Mouse (Mus musculus) neural tube, embryonic 11.5 days (tissue): ENCODE results near the gene Daam2. TPM values are rescaled to one million over a fixed set of nuclear protein-coding genes. Genes with fewer than 3 reads are reported as not detected.
"Not testable (repeated sequence)": the region's sequence is repeated elsewhere in the genome, so short reads cannot be mapped to it uniquely, and the experiment has no call there.

Source experiments
- ATAC-seq: fragments of 200-750 bp; cut with Nextera tagmentation; 2 replicates; pipeline ENCODE4 v1.8.0; 2017; ENCODE audit warnings: moderate number of reproducible peaks, mild to moderate bottlenecking, moderate TSS enrichment, moderate library complexity; ENCODE audit not compliant: insufficient read depth, low FRiP score, low TSS enrichment
- DNase-seq: peaks from one replicate; pipeline ENCODE4 v3.0.0-alpha.2; 2015; ENCODE audit warnings: low spot score
- H3K27ac ChIP-seq: fragments of 300-500 bp; sonication (generic); 2 replicates; pipeline ENCODE4 v1.5.1; 2014; ENCODE audit warnings: low read depth, mild to moderate bottlenecking, low read length
- H3K27me3 ChIP-seq: fragments of 300-500 bp; sonication (generic); 2 replicates; pipeline ENCODE4 v1.6.1; 2014; ENCODE audit warnings: mild to moderate bottlenecking, low read length, mixed read lengths; ENCODE audit not compliant: control insufficient read depth, insufficient read depth
- H3K36me3 ChIP-seq: fragments of 300-500 bp; sonication (generic); 2 replicates; pipeline ENCODE4 v1.6.1; 2014; ENCODE audit warnings: mild to moderate bottlenecking, low read length, moderate library complexity, mixed read lengths; ENCODE audit not compliant: control insufficient read depth, insufficient read depth
- H3K4me1 ChIP-seq: fragments of 300-500 bp; sonication (generic); 2 replicates; pipeline ENCODE4 v1.6.1; 2014; ENCODE audit warnings: low read length, mixed read lengths; ENCODE audit not compliant: control insufficient read depth, insufficient read depth
- H3K4me2 ChIP-seq: fragments of 300-500 bp; sonication (generic); 2 replicates; pipeline ENCODE4 v1.6.1; 2014; ENCODE audit warnings: low read depth, mild to moderate bottlenecking, moderate library complexity
- H3K4me3 ChIP-seq: fragments of 300-500 bp; sonication (generic); 2 replicates; pipeline ENCODE4 v1.5.1; 2014; ENCODE audit warnings: low read depth, low read length
- H3K9ac ChIP-seq: fragments of 300-500 bp; sonication (generic); 2 replicates; pipeline ENCODE4 v1.6.1; 2014; ENCODE audit warnings: mild to moderate bottlenecking, low read length
- H3K9me3 ChIP-seq: fragments of 300-500 bp; sonication (generic); 2 replicates; pipeline ENCODE4 v1.6.1; 2016; ENCODE audit warnings: low read length; ENCODE audit not compliant: control insufficient read depth
- WGBS: fragments of 180-500 bp; shearing (Covaris S2); extraction: QIAGEN DNeasy Blood & Tissue Kit; methylation state at CpG from one replicate; pipeline ENCODE4 v1.1.7; 2014; 5-methylcytosine and 5-hydroxymethylcytosine counted together
- polyA plus RNA-seq: library from polyadenylated mRNA; unstranded; fragments of >200 nt; fragmentation: Nextera tagmentation; extraction: Ambion mirVana; gene quantifications from 2 replicates; pipeline ENCODE4 v1.2.1, GENCODE M21; 2014

The Daam2 gene
- polyA plus RNA-seq, 1 experiment from 2014 or later, result 5.3 TPM

DNA sequence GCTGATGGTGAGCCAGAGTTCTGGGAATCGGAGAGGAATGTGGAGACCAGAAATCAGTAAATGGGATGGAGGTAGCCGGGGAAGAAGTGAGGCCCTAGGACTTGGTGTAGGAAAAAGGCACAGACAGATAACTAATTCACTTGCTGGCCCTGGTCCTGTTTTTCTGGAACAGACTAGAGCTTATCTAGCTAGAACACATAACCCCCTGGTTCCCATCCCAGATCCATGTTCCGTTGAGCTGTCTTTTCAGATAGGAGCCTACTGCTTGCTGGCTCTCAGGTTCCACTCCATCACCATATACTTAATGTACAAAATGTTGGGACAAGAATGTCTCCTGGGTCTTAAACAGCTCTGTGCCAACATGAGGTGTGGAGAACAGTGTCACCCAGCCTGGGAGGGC, 106.3 kb downstream of the Daam2 start:
- WGBS, result 90% methylated on average over 3 of the region's 3 CpGs

DNA sequence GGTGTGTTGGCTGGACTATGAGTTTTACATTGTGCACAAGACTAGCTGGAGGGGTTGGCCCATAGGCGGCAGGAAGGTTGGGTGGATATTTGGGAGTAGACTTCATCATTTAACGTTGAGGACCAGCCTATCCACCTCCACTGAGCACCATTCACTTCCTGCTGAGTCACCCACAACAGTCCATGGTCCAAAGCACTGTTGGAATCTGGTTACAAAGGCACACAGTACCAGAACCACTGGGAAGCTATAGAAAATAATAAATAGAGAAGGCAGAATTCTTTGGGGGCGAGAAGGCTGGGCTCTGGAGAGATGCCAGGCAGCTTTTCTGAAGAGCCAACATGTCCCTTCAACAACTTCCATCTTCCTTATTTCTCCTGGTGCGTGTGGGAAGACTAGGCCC, 107.8 kb downstream of the Daam2 start:
- H3K4me2 ChIP-seq, result no peak overlapping the region
- WGBS, result 84% methylated on average over 4 of the region's 4 CpGs
- ATAC-seq, result no peak
- H3K27me3 ChIP-seq, result no peaks in the 10 kb centered on the region
- no peaks in the 10 kb centered on the region for H3K4me1 ChIP-seq
- H3K9me3 ChIP-seq, result no peaks in the 10 kb centered on the region
- no peak overlapping the region for H3K4me3 ChIP-seq
- peaks cover 4% of the 10 kb centered on the region; the same call in 1 of the 2 replicates for H3K36me3 ChIP-seq
- no peak overlapping the region for H3K27ac ChIP-seq
- no peak for DNase-seq
- H3K9ac ChIP-seq, result no peak overlapping the region

More for the DNA sequence above, 106.3 kb downstream of the Daam2 start:
- H3K4me2 ChIP-seq, result no peak overlapping the region
- no peaks in the 10 kb centered on the region for H3K9me3 ChIP-seq
- ATAC-seq (no peak), DNase-seq (no peak)
- H3K9ac ChIP-seq, result no peak overlapping the region
- no peaks in the 10 kb centered on the region for H3K27me3 ChIP-seq
- no peak overlapping the region for H3K4me3 ChIP-seq
- no peaks in the 10 kb centered on the region for H3K4me1 ChIP-seq
- H3K36me3 ChIP-seq, result peaks cover 2% of the 10 kb centered on the region; the same call in 1 of the 2 replicates
- H3K27ac ChIP-seq, result no peak overlapping the region

DNA sequence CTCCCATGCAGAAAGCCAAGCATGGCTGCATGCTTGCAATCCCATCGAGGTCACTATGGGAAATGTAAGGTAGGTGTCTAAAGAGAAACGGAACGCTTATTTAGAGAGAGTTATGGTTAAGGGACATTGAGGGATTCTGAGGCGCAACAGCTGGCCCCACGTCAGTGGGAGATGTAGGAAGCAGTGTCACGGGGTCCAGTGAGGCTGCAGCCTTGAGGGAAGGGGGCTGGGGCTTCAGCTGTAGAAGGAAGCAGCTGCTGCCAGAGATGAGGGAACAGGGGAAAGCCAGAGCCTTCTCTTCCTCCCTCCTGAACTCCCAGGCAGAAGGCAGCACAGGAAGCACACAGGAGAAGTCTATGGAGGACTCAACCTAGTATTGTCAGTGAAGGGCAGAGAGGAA, 113.2 kb downstream of the Daam2 start:
- H3K36me3 ChIP-seq, result peaks cover 4% of the 10 kb centered on the region; the same call in 1 of the 2 replicates
- no peak for DNase-seq
- no peaks in the 10 kb centered on the region for H3K9me3 ChIP-seq
- ATAC-seq, result no peak
- H3K27ac ChIP-seq, result no peak overlapping the region
- 84% methylated on average over 6 of the region's 6 CpGs for WGBS
- H3K4me2 ChIP-seq, result no peak overlapping the region
- no peaks in the 10 kb centered on the region for H3K27me3 ChIP-seq
- H3K4me1 ChIP-seq, result no peaks in the 10 kb centered on the region
- no peak overlapping the region for H3K4me3 ChIP-seq
- H3K9ac ChIP-seq, result no peak overlapping the region

DNA sequence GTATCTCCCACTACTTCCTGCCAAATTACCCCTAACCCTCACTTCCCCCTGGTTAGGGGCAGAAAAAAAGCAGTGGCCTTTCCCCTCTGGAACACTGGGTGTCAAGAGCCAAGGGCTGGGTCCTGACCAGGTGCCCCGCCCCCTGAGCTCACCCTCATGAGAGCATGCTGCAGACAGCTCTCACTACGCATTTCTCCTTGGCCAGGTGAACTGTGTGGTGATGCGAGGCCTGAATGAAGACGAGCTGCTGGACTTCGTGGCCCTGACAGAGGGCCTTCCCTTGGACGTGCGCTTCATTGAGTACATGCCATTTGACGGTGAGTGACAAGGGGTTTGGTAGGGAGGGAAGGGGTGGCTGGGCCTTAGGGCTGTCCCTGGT, 114.9 kb downstream of the Daam2 start:
- DNase-seq (no peak), ATAC-seq (no peak)
- H3K9me3 ChIP-seq, result no peaks in the 10 kb centered on the region
- WGBS, result 74% methylated on average over 8 of the region's 8 CpGs
- H3K27me3 ChIP-seq, result no peaks in the 10 kb centered on the region
- H3K27ac ChIP-seq, result no peak overlapping the region
- H3K4me3 ChIP-seq, result no peak overlapping the region
- no peak overlapping the region for H3K4me2 ChIP-seq
- no peak overlapping the region for H3K9ac ChIP-seq
- H3K4me1 ChIP-seq, result no peaks in the 10 kb centered on the region
- peaks cover 4% of the 10 kb centered on the region; the same call in 1 of the 2 replicates for H3K36me3 ChIP-seq

DNA sequence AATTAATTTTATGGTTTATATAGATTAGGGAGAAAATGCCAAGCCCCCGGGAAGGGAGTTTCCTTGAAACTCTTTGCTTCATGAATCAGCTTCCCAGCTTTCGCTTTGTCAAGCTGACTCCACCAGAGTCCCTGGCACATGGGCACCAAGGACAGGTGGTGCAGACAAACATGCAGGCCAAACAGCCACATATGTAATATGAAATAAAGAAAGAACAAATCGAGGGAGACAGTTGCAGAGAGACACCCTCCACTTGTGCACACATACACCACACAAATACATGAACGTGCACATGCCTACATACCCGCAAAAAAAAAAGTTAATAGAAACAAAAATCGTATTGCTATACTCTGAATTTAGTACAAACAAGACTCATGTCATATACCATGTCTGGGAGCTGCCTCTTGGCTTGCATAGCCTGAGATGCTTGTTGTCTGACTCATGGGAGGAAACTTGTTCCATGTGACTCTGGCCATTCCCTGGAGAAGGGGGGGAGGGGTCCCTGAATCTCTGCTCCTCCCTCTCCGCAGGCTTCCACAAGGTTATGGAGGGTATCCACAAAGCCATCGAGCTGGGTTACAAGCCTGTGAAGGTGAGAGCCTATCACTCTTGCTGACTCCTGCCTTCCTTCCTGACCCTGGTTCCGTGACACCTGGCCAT, 115.4 kb downstream of the Daam2 start:
- no peak for ATAC-seq
- DNase-seq, result no peak

DNA sequence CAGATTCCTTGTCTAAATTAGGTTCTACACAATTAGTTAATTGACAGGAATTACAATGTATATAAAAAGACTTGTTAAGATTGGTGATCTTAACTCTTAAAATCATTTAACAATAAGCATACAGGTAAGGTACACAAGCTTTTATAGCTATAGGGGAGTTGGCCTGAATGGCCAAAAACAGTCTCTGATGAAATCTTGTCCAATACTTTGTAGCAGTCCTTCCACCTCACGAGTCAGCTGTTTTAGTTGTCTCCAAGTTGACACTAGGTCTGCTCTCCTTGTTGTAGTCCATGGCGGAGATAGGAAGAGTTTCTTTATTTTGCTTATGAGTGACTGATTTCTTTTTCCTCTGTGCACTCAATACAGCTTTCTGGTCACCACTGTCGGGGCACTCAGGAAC, 121.3 kb downstream of the Daam2 start:
- H3K9ac ChIP-seq, DNase-seq, H3K36me3 ChIP-seq, H3K4me3 ChIP-seq, H3K4me2 ChIP-seq, H3K27me3 ChIP-seq, H3K4me1 ChIP-seq, ATAC-seq, H3K9me3 ChIP-seq, H3K27ac ChIP-seq: not testable (repeated sequence)
- 44% methylated on average over 3 of the region's 3 CpGs for WGBS

More for the DNA sequence above, 115.4 kb downstream of the Daam2 start:
- no peak overlapping the region for H3K27ac ChIP-seq
- H3K4me1 ChIP-seq, result no peaks in the 10 kb centered on the region
- no peak overlapping the region for H3K4me3 ChIP-seq
- H3K4me2 ChIP-seq, result no peak overlapping the region
- H3K9me3 ChIP-seq, result no peaks in the 10 kb centered on the region
- 57% methylated on average over 8 of the region's 9 CpGs for WGBS
- H3K9ac ChIP-seq, result no peak overlapping the region; the same call in 1 of the 2 replicates
- H3K36me3 ChIP-seq, result 0 out of 2 replicates have a peak, but pooled peaks cover 2% of the 10 kb centered on the region
- no peaks in the 10 kb centered on the region for H3K27me3 ChIP-seq

DNA sequence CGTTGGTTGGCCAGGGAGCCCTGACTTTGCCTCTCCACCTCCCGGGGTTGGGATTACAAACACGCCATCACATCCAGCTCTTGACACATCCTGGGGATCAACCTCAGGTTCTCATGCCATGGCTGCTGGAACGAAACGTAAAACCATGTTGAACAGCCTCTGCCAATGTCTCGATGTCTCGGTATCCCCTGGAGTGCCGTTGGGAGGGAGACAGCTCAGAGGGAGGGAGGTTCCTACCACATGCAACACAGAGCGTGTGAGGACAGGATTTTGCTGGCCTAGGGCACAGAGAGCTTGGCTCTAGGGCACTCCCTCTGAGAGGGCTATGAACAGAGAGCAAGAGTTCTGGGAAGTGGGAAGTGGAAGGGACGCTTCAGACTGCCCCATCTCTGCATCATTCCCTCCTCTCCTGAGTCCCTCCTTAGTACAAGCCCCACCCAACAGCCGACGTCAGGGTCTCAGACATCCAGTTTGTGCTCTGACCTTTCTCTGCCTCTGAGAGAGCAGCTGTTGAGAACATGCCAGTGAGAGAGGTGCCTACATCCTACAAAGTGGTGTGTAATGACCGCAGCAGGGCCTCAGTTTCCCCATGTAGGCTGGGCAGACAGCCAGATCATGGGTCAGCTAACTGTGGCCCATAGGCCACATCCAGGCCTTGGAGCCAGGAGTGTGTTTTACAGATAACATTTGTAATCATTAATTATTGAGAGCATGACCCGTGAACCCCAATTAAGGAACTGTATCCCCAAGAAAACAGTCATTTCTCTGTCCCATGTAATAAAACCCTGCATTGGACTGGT, 123.6 kb downstream of the Daam2 start:
- no peak for DNase-seq
- H3K27me3 ChIP-seq, result no peaks in the 10 kb centered on the region
- H3K4me1 ChIP-seq, result no peaks in the 10 kb centered on the region
- no peaks in the 10 kb centered on the region; the same call in 1 of the 2 replicates for H3K36me3 ChIP-seq
- 63% methylated on average over 14 of the region's 14 CpGs for WGBS
- ATAC-seq, result no peak
- no peak overlapping the region for H3K27ac ChIP-seq
- H3K4me3 ChIP-seq, result no peak overlapping the region
- H3K9ac ChIP-seq, result no peak overlapping the region
- no peaks in the 10 kb centered on the region for H3K9me3 ChIP-seq
- no peak overlapping the region for H3K4me2 ChIP-seq

DNA sequence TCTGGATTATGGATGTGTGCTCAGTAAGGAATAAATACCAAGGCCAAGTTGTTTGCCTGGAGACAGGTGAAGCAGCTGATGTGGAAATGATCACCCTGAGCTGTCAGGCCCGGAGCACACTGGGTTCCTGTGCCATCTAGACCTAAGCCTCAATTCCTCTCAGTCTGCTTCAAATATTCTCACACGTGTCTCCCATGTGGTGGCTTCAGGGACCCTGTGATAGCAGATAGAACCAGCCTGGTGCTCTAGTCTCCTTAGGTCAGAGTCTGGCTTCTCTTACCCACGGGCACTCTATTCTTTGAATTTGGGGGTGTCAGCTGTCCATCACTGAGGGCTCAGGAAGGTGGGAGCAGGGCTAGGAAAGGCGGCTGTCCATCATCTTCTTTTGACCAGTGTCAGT, 124.4 kb downstream of the Daam2 start:
- H3K27ac ChIP-seq, result no peak overlapping the region
- no peak overlapping the region for H3K4me2 ChIP-seq
- H3K27me3 ChIP-seq, result no peaks in the 10 kb centered on the region
- no peaks in the 10 kb centered on the region for H3K4me1 ChIP-seq
- no peak overlapping the region for H3K4me3 ChIP-seq
- WGBS, result 90% methylated on average over 4 of the region's 4 CpGs
- H3K36me3 ChIP-seq, result peaks cover 5% of the 10 kb centered on the region
- ATAC-seq (no peak), DNase-seq (no peak)
- H3K9me3 ChIP-seq, result no peaks in the 10 kb centered on the region
- no peak overlapping the region for H3K9ac ChIP-seq
